ENCODE assay signal across 8 mouse cellular contexts in genomic region chr15:102108651-102109525, GRCm38 (mm10). TPM values are rescaled to one million over a fixed set of nuclear protein-coding genes. Genes with fewer than 3 reads are reported as not detected.
DNase-seq lines count a peak whose midpoint lies in the region; ATAC-seq lines count a peak whose summit lies in the region.

No protein-coding gene starts in this region.

- no peaks in the 10 kb centered on the region for H3K27me3 ChIP-seq in intestine, embryonic 15.5 days (replicated peaks)
- peaks cover 30% of the 10 kb centered on the region for H3K27me3 ChIP-seq in midbrain, embryonic 14.5 days (ENCODE audit: control insufficient read depth, insufficient read depth, low read length)
- no peaks in the 10 kb centered on the region for H3K27me3 ChIP-seq in stomach, embryonic 16.5 days (ENCODE audit: control insufficient read depth, insufficient read depth, low read length)

- WGBS in intestine, embryonic 15.5 days = 50% methylated on average over 18 of the region's 18 CpGs
- WGBS in midbrain, embryonic 14.5 days = 47% methylated on average over 18 of the region's 18 CpGs
- WGBS in stomach, embryonic 16.5 days = 45% methylated on average over 18 of the region's 18 CpGs

- intact Hi-C loops in left cerebral cortex, postnatal 36 days (cut with DNase I) = no loop called here

- peaks cover 31% of the 10 kb centered on the region for H3K36me3 ChIP-seq in intestine, embryonic 15.5 days
- H3K36me3 ChIP-seq in midbrain, embryonic 14.5 days (ENCODE audit: control insufficient read depth, insufficient read depth, low read length) = no peaks in the 10 kb centered on the region
- peaks cover 7% of the 10 kb centered on the region for H3K36me3 ChIP-seq in stomach, embryonic 16.5 days (ENCODE audit: control insufficient read depth, insufficient read depth, low read length)

- peak; percentile 26 for ATAC-seq in intestine, embryonic 15.5 days
- no peak for ATAC-seq in midbrain, embryonic 14.5 days (ENCODE audit: low FRiP score, low TSS enrichment)
- peak; percentile 19; the same call in 1 of the 2 replicates for ATAC-seq in stomach, embryonic 16.5 days (ENCODE audit: insufficient read depth, low FRiP score)

- DNase-seq in urinary bladder, postnatal 14 days (ENCODE audit: low spot score) = peak; percentile 81
- DNase-seq in urinary bladder, postnatal 10 days (ENCODE audit: low spot score) = no peak
- DNase-seq in cerebellum, adult 9-10 months = peak; percentile 90
- DNase-seq in frontal cortex, postnatal 36 days (ENCODE audit: low spot score in 2 of 2) = peak; percentile 80 to 87
- DNase-seq in left cerebral cortex, postnatal 36 days (ENCODE audit: low spot score in 2 of 2) = peak; percentile 67 to 80
- DNase-seq in midbrain, embryonic 14.5 days = peak; percentile 83

- no peak overlapping the region for H3K4me2 ChIP-seq in intestine, embryonic 15.5 days (replicated peaks)
- no peak overlapping the region for H3K4me2 ChIP-seq in midbrain, embryonic 14.5 days (ENCODE audit: low read length)
- H3K4me2 ChIP-seq in stomach, embryonic 16.5 days (ENCODE audit: low read depth, low read length) = no peak overlapping the region

- no peak overlapping the region for H3K9ac ChIP-seq in intestine, embryonic 15.5 days
- no peak overlapping the region for H3K9ac ChIP-seq in midbrain, embryonic 14.5 days (replicated peaks; ENCODE audit: low read length)
- 0 out of 2 replicates have a peak overlapping the region, but pooled peaks have one; percentile 22 for H3K9ac ChIP-seq in stomach, embryonic 16.5 days (ENCODE audit: low read length)

- no peaks in the 10 kb centered on the region for H3K9me3 ChIP-seq in intestine, embryonic 15.5 days
- no peaks in the 10 kb centered on the region for H3K9me3 ChIP-seq in midbrain, embryonic 14.5 days (ENCODE audit: control insufficient read depth, low read length)
- H3K9me3 ChIP-seq in stomach, embryonic 16.5 days (replicated peaks; ENCODE audit: control insufficient read depth, low read length) = no peaks in the 10 kb centered on the region

- H3K4me1 ChIP-seq in intestine, embryonic 15.5 days (replicated peaks) = peaks cover 41% of the 10 kb centered on the region
- H3K4me1 ChIP-seq in midbrain, embryonic 14.5 days (ENCODE audit: control insufficient read depth, insufficient read depth, low read length) = peaks cover 10% of the 10 kb centered on the region
- peaks cover 44% of the 10 kb centered on the region for H3K4me1 ChIP-seq in stomach, embryonic 16.5 days (ENCODE audit: control insufficient read depth, insufficient read depth, low read length)

- no peak overlapping the region for H3K27ac ChIP-seq in intestine, embryonic 15.5 days
- no peak overlapping the region for H3K27ac ChIP-seq in midbrain, embryonic 14.5 days (replicated peaks; ENCODE audit: low read depth, low read length)
- no peak overlapping the region for H3K27ac ChIP-seq in stomach, embryonic 16.5 days (ENCODE audit: low read length)

- no peak overlapping the region for H3K4me3 ChIP-seq in intestine, embryonic 15.5 days (replicated peaks)
- H3K4me3 ChIP-seq in midbrain, embryonic 14.5 days (replicated peaks; ENCODE audit: low read depth, low read length) = no peak overlapping the region
- H3K4me3 ChIP-seq in stomach, embryonic 16.5 days (replicated peaks; ENCODE audit: low read length) = no peak overlapping the region

RNA-seq across cellular contexts. Expression of gene Tns2, which starts 8.7 kb away (rescaled TPM):
- 28.2 and 31.8 TPM in 2 replicates for polyA plus RNA-seq in intestine, embryonic 15.5 days (2015; fragmentation: Nextera tagmentation; extraction: Ambion mirVana)
- 10 to 100 TPM; 17.2 to 28.6 TPM for total RNA-seq in left cerebral cortex, postnatal 36 days (2021)
- polyA plus RNA-seq in midbrain, embryonic 14.5 days (2014; fragmentation: Nextera tagmentation; extraction: Ambion mirVana) = 3.6 and 8.9 TPM in 2 replicates
- polyA plus RNA-seq in stomach, embryonic 16.5 days (2015; fragmentation: Nextera tagmentation; extraction: Ambion mirVana) = 41.2 and 43.0 TPM in 2 replicates

RNA-seq across cellular contexts. Expression of gene Spryd3, which starts 27.1 kb away (rescaled TPM):
- polyA plus RNA-seq in intestine, embryonic 15.5 days (2015; fragmentation: Nextera tagmentation; extraction: Ambion mirVana) = 20.7 and 24.3 TPM in 2 replicates
- total RNA-seq in left cerebral cortex, postnatal 36 days (2021) = 100 to 1,000 TPM; 140 to 160 TPM
- polyA plus RNA-seq in midbrain, embryonic 14.5 days (2014; fragmentation: Nextera tagmentation; extraction: Ambion mirVana) = 40.2 and 52.5 TPM in 2 replicates
- 29.2 and 35.0 TPM in 2 replicates for polyA plus RNA-seq in stomach, embryonic 16.5 days (2015; fragmentation: Nextera tagmentation; extraction: Ambion mirVana)

RNA-seq across cellular contexts. Expression of gene Igfbp6, which starts 35.3 kb away (rescaled TPM):
- polyA plus RNA-seq in intestine, embryonic 15.5 days (2015; fragmentation: Nextera tagmentation; extraction: Ambion mirVana) = 10.9 and 12.7 TPM in 2 replicates
- total RNA-seq in left cerebral cortex, postnatal 36 days (2021) = 10 to 100 TPM; 39.5 to 57.1 TPM
- 1.3 and 1.6 TPM in 2 replicates for polyA plus RNA-seq in midbrain, embryonic 14.5 days (2014; fragmentation: Nextera tagmentation; extraction: Ambion mirVana)
- 18.5 and 21.2 TPM in 2 replicates for polyA plus RNA-seq in stomach, embryonic 16.5 days (2015; fragmentation: Nextera tagmentation; extraction: Ambion mirVana)

RNA-seq across cellular contexts. Expression of gene Eif4b, which starts 35.3 kb away (rescaled TPM):
- 122 and 124 TPM in 2 replicates for polyA plus RNA-seq in intestine, embryonic 15.5 days (2015; fragmentation: Nextera tagmentation; extraction: Ambion mirVana)
- total RNA-seq in left cerebral cortex, postnatal 36 days (2021) = 100 to 1,000 TPM; 157 to 165 TPM
- 76.7 and 98.8 TPM in 2 replicates for polyA plus RNA-seq in midbrain, embryonic 14.5 days (2014; fragmentation: Nextera tagmentation; extraction: Ambion mirVana)
- 108 and 122 TPM in 2 replicates for polyA plus RNA-seq in stomach, embryonic 16.5 days (2015; fragmentation: Nextera tagmentation; extraction: Ambion mirVana)

RNA-seq across cellular contexts. Expression of gene Soat2, which starts 41.4 kb away (rescaled TPM):
- 12.0 and 14.3 TPM in 2 replicates for polyA plus RNA-seq in intestine, embryonic 15.5 days (2015; fragmentation: Nextera tagmentation; extraction: Ambion mirVana)
- total RNA-seq in left cerebral cortex, postnatal 36 days (2021) = under 1 TPM in 1 of 2 experiments, not detected in 1; 0.23 TPM
- not detected in 2 replicates for polyA plus RNA-seq in midbrain, embryonic 14.5 days (2014; fragmentation: Nextera tagmentation; extraction: Ambion mirVana)
- 5.4 and 6.2 TPM in 2 replicates for polyA plus RNA-seq in stomach, embryonic 16.5 days (2015; fragmentation: Nextera tagmentation; extraction: Ambion mirVana)
